Mouse (Mus musculus) neutrophil, adult 5-6 weeks (primary cell): ENCODE data around the gene Vmn1r125. TPM values are rescaled to one million over a fixed set of nuclear protein-coding genes. Genes with fewer than 3 reads are reported as not detected.
"Not testable (repeated sequence)": the region's sequence is repeated elsewhere in the genome, so short reads cannot be mapped to it uniquely, and the experiment has no call there.

Experiments used
- ATAC-seq: fragments of 151-379, 151-347 bp; 2 replicates; pipeline ENCODE4 v1.8.0; 2017; ENCODE audit warnings: mild to moderate bottlenecking, moderate TSS enrichment; ENCODE audit not compliant: insufficient number of reproducible peaks, poor library complexity, low FRiP score, severe bottlenecking; ENCODE audit errors: extremely low read depth
- total RNA-seq: library from RNA; stranded (forward); fragments of 200-1000 nt; gene quantifications from 2 replicates; pipeline ENCODE4 v1.2.3, GENCODE M21; 2017

Gene Vmn1r125
- not detected in 2 replicates for total RNA-seq

- ATAC-seq, result not testable (repeated sequence)
Observed at GRCm38 (mm10) chr7:21271879-21272278, at the start of gene Vmn1r125. TSS of gene Vmn1r125 (plus strand) at chr7:21272179.

GRCm38 (mm10) chr7:21260517-21260916 lies 11.5 kb upstream of the Vmn1r125 start, which contains the start of gene Vmn1r124:
TSS of gene Vmn1r124 (minus strand) at chr7:21260617.
- ATAC-seq, result not testable (repeated sequence)

GRCm38 (mm10) chr7:21301367-21301766 lies 29.4 kb downstream of the Vmn1r125 start, which contains the start of gene Vmn1r126:
TSS of gene Vmn1r126 (minus strand) at chr7:21301467.
- not testable (repeated sequence) for ATAC-seq

GRCm38 (mm10) chr7:21319761-21320160 lies 47.8 kb downstream of the Vmn1r125 start, which contains the start of gene Vmn1r127:
TSS of gene Vmn1r127 (minus strand) at chr7:21319861.
- ATAC-seq, result not testable (repeated sequence)

Other genes with a start within 250 kb of the Vmn1r125 start
- not detected in 2 replicates for gene Vmn1r120, start 218.4 kb upstream of the Vmn1r125 start, total RNA-seq
- gene Vmn1r121, start 173.7 kb upstream of the Vmn1r125 start, total RNA-seq, result 0.93 TPM in 1 of 2 replicates, not detected in the other
- not detected in 2 replicates for gene Vmn1r122, start 138.1 kb upstream of the Vmn1r125 start, total RNA-seq
- gene Vmn1r123, start 110.0 kb upstream of the Vmn1r125 start, total RNA-seq, result not detected in 2 replicates
- gene Gm5157, start 81.8 kb upstream of the Vmn1r125 start, total RNA-seq, result not detected in 2 replicates
- gene Vmn1r124, start 11.6 kb upstream of the Vmn1r125 start, total RNA-seq, result not detected in 2 replicates
- not detected in 2 replicates for gene Vmn1r126, start 29.3 kb downstream of the Vmn1r125 start, total RNA-seq
- gene Vmn1r127, start 47.7 kb downstream of the Vmn1r125 start, total RNA-seq, result not detected in 2 replicates
- gene Vmn1r128, start 77.2 kb downstream of the Vmn1r125 start, total RNA-seq, result not detected in 2 replicates
- not detected in 2 replicates for gene Vmn1r129, start 89.1 kb downstream of the Vmn1r125 start, total RNA-seq
- not detected in 2 replicates for gene Gm6882, start 160.6 kb downstream of the Vmn1r125 start, total RNA-seq
- not detected in 2 replicates for gene Vmn1r130, start 239.6 kb downstream of the Vmn1r125 start, total RNA-seq